Mouse (Mus musculus) kidney, postnatal 0 days (tissue): ENCODE data around the gene Rhbdd1. TPM values are rescaled to one million over a fixed set of nuclear protein-coding genes. Genes with fewer than 3 reads are reported as not detected.

Source experiments
- ATAC-seq: fragments of 200-750 bp; cut with Nextera tagmentation; replicated peaks from 2 replicates; pipeline ENCODE4 v1.8.0; 2017; ENCODE audit warnings: low read depth, moderate number of reproducible peaks, moderate TSS enrichment, moderate library complexity; ENCODE audit not compliant: low FRiP score
- DNase-seq: peaks from one replicate; pipeline ENCODE4 v3.0.0-alpha.2; 2016; ENCODE audit warnings: low spot score
- H3K27ac ChIP-seq: fragments of 300-500 bp; sonication (generic); 2 replicates; pipeline ENCODE4 v1.5.1; 2014; ENCODE audit warnings: mild to moderate bottlenecking
- H3K27me3 ChIP-seq: fragments of 300-500 bp; sonication (generic); 2 replicates; pipeline ENCODE4 v1.6.1; 2014; ENCODE audit warnings: low read length, mixed read lengths; ENCODE audit not compliant: insufficient read depth
- H3K36me3 ChIP-seq: fragments of 300-500 bp; sonication (generic); 2 replicates; pipeline ENCODE4 v1.6.1; 2014; ENCODE audit warnings: low read length, mixed read lengths; ENCODE audit not compliant: insufficient read depth
- H3K4me1 ChIP-seq: fragments of 300-500 bp; sonication (generic); replicated peaks from 2 replicates; pipeline ENCODE4 v1.6.1; 2014; ENCODE audit warnings: antibody characterized with exemption, low read length, mixed read lengths; ENCODE audit not compliant: insufficient read depth
- H3K4me2 ChIP-seq: fragments of 300-500 bp; sonication (generic); 2 replicates; pipeline ENCODE4 v1.6.1; 2014; ENCODE audit warnings: mild to moderate bottlenecking, low read length, moderate library complexity, mixed read lengths
- H3K4me3 ChIP-seq: fragments of 300-500 bp; sonication (generic); replicated peaks from 2 replicates; pipeline ENCODE4 v1.5.1; 2014; ENCODE audit warnings: low read depth, low read length
- H3K9ac ChIP-seq: fragments of 300-500 bp; sonication (generic); 2 replicates; pipeline ENCODE4 v1.6.1; 2014; ENCODE audit warnings: low read depth, low read length
- H3K9me3 ChIP-seq: fragments of 300-500 bp; sonication (generic); replicated peaks from 2 replicates; pipeline ENCODE4 v1.6.1; 2016; ENCODE audit warnings: low read length, inconsistent platforms, mixed read lengths
- CTCF ChIP-seq: IDR thresholded peaks from 2 replicates; pipeline ENCODE4 v1.5.1; 2016; ENCODE audit warnings: antibody characterized with exemption, low read depth, mild to moderate bottlenecking, moderate library complexity
- WGBS: fragments of 180-500 bp; shearing (Covaris S2); extraction: QIAGEN DNeasy Blood & Tissue Kit; methylation state at CpG from one replicate; pipeline ENCODE4 v1.1.7; 2014; 5-methylcytosine and 5-hydroxymethylcytosine counted together
- polyA plus RNA-seq: library from polyadenylated mRNA; unstranded; fragments of >200 nt; fragmentation: Nextera tagmentation; extraction: Ambion mirVana; gene quantifications from 2 replicates; pipeline ENCODE4 v1.2.1, GENCODE M21; 2015

Gene Rhbdd1
- polyA plus RNA-seq, 1 experiment from 2014 or later = 8.0 TPM

- H3K9me3 ChIP-seq = no peaks in the 10 kb centered on the region
- ATAC-seq (peak; percentile 6), DNase-seq (peak; percentile 78)
- H3K9ac ChIP-seq = peak overlapping the region; percentile 62
- peak overlapping the region; percentile 94 for H3K27ac ChIP-seq
- no peaks in the 10 kb centered on the region for H3K27me3 ChIP-seq
- H3K4me2 ChIP-seq = peak overlapping the region; percentile 82
- TF ChIP-seq CTCF = no peak
- H3K4me1 ChIP-seq = peaks cover 17% of the 10 kb centered on the region; the same call in 1 of the 2 replicates
- no peaks in the 10 kb centered on the region for H3K36me3 ChIP-seq
- H3K4me3 ChIP-seq = peak overlapping the region; percentile 68
- 0% methylated on average over 31 of the region's 31 CpGs for WGBS
Observed at GRCm38 (mm10) chr1:82290723-82291150, 25.5 kb upstream of the Rhbdd1 start.

DNA sequence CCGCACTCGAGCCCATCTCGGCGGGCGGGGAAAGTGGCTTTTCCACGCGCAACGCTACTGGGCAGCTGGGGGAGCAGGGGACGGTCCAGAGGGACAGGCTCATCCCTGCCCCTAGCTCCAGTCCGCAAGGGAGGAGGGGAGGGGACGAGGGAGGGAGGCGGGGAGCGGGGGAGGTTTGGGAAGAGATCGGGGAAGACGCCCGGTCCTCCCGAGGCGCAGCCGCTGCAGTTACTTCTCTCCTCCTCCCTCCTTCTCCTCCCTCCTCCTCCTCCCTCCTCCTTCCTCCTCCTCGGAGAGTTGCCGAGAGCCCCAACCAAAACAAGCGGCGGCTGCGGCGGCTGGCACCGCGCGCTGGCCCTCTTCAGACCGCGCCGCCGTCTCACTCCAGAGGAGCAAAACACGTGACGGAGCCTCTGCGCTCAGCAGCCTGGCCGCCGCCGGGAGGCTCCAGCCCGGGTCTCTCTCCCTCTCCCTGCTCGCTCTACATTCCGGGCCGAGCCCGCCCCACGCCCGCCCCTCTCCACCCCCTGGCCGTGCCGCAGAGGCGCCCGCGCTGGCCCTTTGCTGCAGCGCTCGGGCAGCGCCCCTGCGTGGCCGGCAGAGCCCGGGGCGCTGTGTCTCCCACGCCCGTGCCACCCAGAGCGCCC, 25.0 kb upstream of the Rhbdd1 start, which contains the start of gene Irs1:
Gene Irs1 (minus strand): TSS at position 266 of the 647 bp plus-strand sequence.
- ATAC-seq (peak; percentile 92), DNase-seq (peak; percentile 94)

GRCm38 (mm10) chr1:82291930-82292712, 24.1 kb upstream of the Rhbdd1 start:
- Histone ChIP-seq H3K9me3 (no peaks in the 10 kb centered on the region), H3K4me1 (peaks cover 14% of the 10 kb centered on the region; the same call in 1 of the 2 replicates), H3K36me3 (no peaks in the 10 kb centered on the region), H3K27ac (peak overlapping the region; percentile 94), H3K4me2 (peak overlapping the region; percentile 82), H3K27me3 (no peaks in the 10 kb centered on the region), H3K9ac (peak overlapping the region; percentile 62), H3K4me3 (peak overlapping the region; percentile 68)
- no peak for ATAC-seq
- WGBS = 2% methylated on average over 23 of the region's 23 CpGs
- no peak for TF ChIP-seq CTCF
- no peak for DNase-seq

More for the DNA sequence above, 25.0 kb upstream of the Rhbdd1 start, which contains the start of gene Irs1:
- Histone ChIP-seq H3K27me3 (no peaks in the 10 kb centered on the region), H3K36me3 (no peaks in the 10 kb centered on the region), H3K4me3 (peak within 1 kb of the TSS; percentile 68), H3K27ac (peak within 1 kb of the TSS; percentile 94), H3K9ac (peak within 1 kb of the TSS; percentile 62), H3K9me3 (no peaks in the 10 kb centered on the region), H3K4me1 (peaks cover 17% of the 10 kb centered on the region; the same call in 1 of the 2 replicates), H3K4me2 (peak within 1 kb of the TSS; percentile 82)
- peak; percentile 67 for TF ChIP-seq CTCF
- WGBS = 0% methylated on average over 49 of the region's 60 CpGs

DNA sequence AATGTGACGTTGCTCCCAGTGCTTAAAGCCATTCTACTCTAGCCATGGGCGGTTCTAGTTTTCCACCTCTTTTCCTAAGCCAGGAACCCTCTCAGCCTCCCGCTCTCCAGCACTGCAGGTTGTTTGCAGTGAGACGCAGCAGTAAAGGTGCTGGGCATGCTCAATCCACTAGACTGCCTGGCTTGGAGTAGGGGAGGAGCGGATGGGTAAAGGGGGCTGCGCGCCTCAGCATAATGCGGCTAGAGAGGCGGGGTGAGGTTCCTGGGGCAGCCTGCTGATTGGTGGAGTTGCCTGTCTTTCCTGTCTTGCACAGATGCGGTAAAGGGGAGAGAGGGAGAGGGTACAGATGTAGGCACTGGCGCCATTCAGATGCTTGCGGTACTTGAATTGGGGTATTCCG, 23.5 kb upstream of the Rhbdd1 start:
- 2% methylated on average over 13 of the region's 13 CpGs for WGBS
- peak; percentile 72 for DNase-seq
- H3K9me3 ChIP-seq = no peaks in the 10 kb centered on the region
- peak overlapping the region; percentile 82 for H3K4me2 ChIP-seq
- H3K27ac ChIP-seq = no peak overlapping the region
- ATAC-seq = no peak
- no peaks in the 10 kb centered on the region for H3K27me3 ChIP-seq
- H3K9ac ChIP-seq = peak overlapping the region; percentile 62; the same call in 1 of the 2 replicates
- peaks cover 8% of the 10 kb centered on the region; the same call in 1 of the 2 replicates for H3K4me1 ChIP-seq
- TF ChIP-seq CTCF = no peak
- H3K4me3 ChIP-seq = peak overlapping the region; percentile 68
- H3K36me3 ChIP-seq = no peaks in the 10 kb centered on the region

DNA sequence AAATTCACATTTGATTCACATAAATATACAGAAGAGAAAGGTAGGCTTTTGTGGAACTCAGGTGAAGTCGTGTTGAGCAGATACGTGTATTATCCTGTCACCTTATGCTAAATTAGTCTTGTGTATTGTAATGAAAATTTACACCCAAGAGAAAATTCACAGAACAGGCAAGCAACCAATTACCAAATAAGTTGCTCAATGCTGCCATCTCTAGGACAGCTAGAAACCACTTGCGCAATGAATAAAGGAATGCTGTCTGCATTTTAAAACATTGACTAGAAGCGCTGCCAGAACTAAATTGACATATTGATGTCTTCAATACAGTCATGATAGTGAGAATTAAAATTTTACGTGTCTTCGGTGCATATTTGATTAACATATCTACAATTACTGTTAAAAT, 22.1 kb upstream of the Rhbdd1 start:
- ATAC-seq (no peak), DNase-seq (peak; percentile 82)
- H3K4me1 ChIP-seq = peaks cover 6% of the 10 kb centered on the region; the same call in 1 of the 2 replicates
- no peaks in the 10 kb centered on the region for H3K27me3 ChIP-seq
- no peaks in the 10 kb centered on the region for H3K36me3 ChIP-seq
- H3K4me2 ChIP-seq = no peak overlapping the region
- WGBS = 11% methylated on average over 6 of the region's 6 CpGs
- H3K9ac ChIP-seq = no peak overlapping the region
- peak; percentile 80 for TF ChIP-seq CTCF
- no peaks in the 10 kb centered on the region for H3K9me3 ChIP-seq
- no peak overlapping the region for H3K27ac ChIP-seq
- no peak overlapping the region for H3K4me3 ChIP-seq

DNA sequence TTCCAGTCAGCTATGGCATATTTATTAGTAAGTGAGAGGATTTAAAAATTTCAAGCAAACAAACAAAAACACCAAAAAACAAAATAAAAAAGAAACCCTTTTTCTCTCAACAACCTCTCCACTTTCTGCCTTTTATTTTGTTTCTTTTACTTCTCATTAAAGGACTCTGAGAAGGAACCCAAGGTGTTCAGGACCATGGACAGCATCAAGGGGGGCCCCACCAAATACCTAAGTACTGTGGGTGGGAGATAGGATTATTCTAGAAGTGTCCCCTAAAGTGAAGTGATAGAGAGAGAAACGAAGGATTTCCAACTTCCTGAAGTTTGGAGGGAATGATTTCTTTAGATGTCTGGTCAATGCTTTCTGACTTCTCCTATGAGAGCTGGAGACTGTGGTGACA, 17.7 kb upstream of the Rhbdd1 start:
- Histone ChIP-seq H3K27ac (no peak overlapping the region), H3K4me1 (no peaks in the 10 kb centered on the region), H3K9me3 (no peaks in the 10 kb centered on the region), H3K36me3 (no peaks in the 10 kb centered on the region), H3K9ac (no peak overlapping the region), H3K4me2 (no peak overlapping the region), H3K4me3 (no peak overlapping the region), H3K27me3 (no peaks in the 10 kb centered on the region)
- ATAC-seq = no peak
- DNase-seq = no peak
- TF ChIP-seq CTCF = no peak
- WGBS = 21% methylated on average over 1 of the region's 1 CpGs
